Mouse (Mus musculus) stomach, postnatal 0 days (tissue): Measurements from ENCODE around the gene Zpld1.

ENCODE experiments used
- CTCF ChIP-seq: IDR thresholded peaks from 2 replicates; pipeline ENCODE4 v1.5.1; 2016; ENCODE audit warnings: antibody characterized with exemption, low read depth, mild to moderate bottlenecking, moderate library complexity
- EP300 ChIP-seq: optimal IDR thresholded peaks from 2 replicates; pipeline ENCODE3; 2016; ENCODE audit warnings: antibody characterized with exemption

GRCm38 (mm10) chr16:55282696-55283095, 15.1 kb downstream of the Zpld1 start:
- TF ChIP-seq CTCF: no peak
- TF ChIP-seq EP300: no peak
